Mouse (Mus musculus) left cerebral cortex, postnatal 25 days (tissue): ENCODE measurements at regions not wholly inside any gene's neighbourhood (a gene's known extent, or its start where the extent isn't known, plus 50 kb on each side); places are given as distances from the start of the nearest gene placed in this dataset.

Experiments used
- DNase-seq, 2 experiments: peaks; one replicate each; pipeline ENCODE4 v3.0.0; 2022; ENCODE audit warnings: low spot score in 2 of 2, mixed read lengths in 1 of 2
- intact Hi-C: fragments of 180-260 bp; cut with DNase I; formaldehyde crosslinking; loops from one replicate; pipeline ENCODE4 v1.15.1; 2025

GRCm38 (mm10) chr2:148107607-148108115, 60.9 kb upstream of the Foxa2 start:
- no peak for DNase-seq
- intact Hi-C loops = no loop called here

GRCm38 (mm10) chr2:148110149-148110548, 63.4 kb upstream of the Foxa2 start:
- DNase-seq = no peak
- intact Hi-C loops = no loop called here

GRCm38 (mm10) chr2:148111889-148112288, 65.1 kb upstream of the Foxa2 start:
- peak; percentile 27 to 29 for DNase-seq
- intact Hi-C loops = loop anchor here (1.0 kb wide), 1 partner anchor 304 kb away; no protein-coding TSS in a partner anchor

- DNase-seq = no peak
- intact Hi-C loops = no loop called here
These were observed 66.4 kb upstream of the Foxa2 start for GRCm38 (mm10) chr2:148113184-148113583.

- DNase-seq = no peak
- intact Hi-C loops = no loop called here
These were observed 67.8 kb upstream of the Foxa2 start for GRCm38 (mm10) chr2:148114600-148114999.

- intact Hi-C loops = no loop called here
- DNase-seq = no peak
These were observed 69.4 kb upstream of the Foxa2 start for GRCm38 (mm10) chr2:148116033-148116790.

GRCm38 (mm10) chr2:148117420-148117819, 70.7 kb upstream of the Foxa2 start:
- intact Hi-C loops = no loop called here

GRCm38 (mm10) chr2:148121885-148122876, 75.4 kb upstream of the Foxa2 start:
- intact Hi-C loops = loop anchor here (2.0 to 5.0 kb wide), 4 partner anchors 285 to 533 kb away; partner anchors contain the start of gene Thbd
- peak; percentile 61 to 75 for DNase-seq

More at GRCm38 (mm10) chr2:148117420-148117819, 70.7 kb upstream of the Foxa2 start:
- no peak for DNase-seq

- intact Hi-C loops = loop anchor here (2.0 to 5.0 kb wide), 4 partner anchors 284 to 531 kb away; partner anchors contain the start of gene Thbd
- DNase-seq = no peak
These were observed 77.0 kb upstream of the Foxa2 start for GRCm38 (mm10) chr2:148123780-148124179.

GRCm38 (mm10) chr2:148133811-148134210, 87.0 kb upstream of the Foxa2 start:
- intact Hi-C loops = no loop called here
- DNase-seq = no peak

- intact Hi-C loops = no loop called here
- peak in 1 of 2 experiments; percentile 76 for DNase-seq
These were observed 95.2 kb upstream of the Foxa2 start for GRCm38 (mm10) chr2:148141936-148142335.

- no peak for DNase-seq
- intact Hi-C loops = no loop called here
These were observed 98.0 kb upstream of the Foxa2 start for GRCm38 (mm10) chr2:148144816-148145215.

GRCm38 (mm10) chr2:148148272-148148671, 101.5 kb upstream of the Foxa2 start:
- intact Hi-C loops = no loop called here
- DNase-seq = no peak

- intact Hi-C loops = no loop called here
- DNase-seq = no peak
These were observed 102.7 kb upstream of the Foxa2 start for GRCm38 (mm10) chr2:148149426-148149825.

- DNase-seq = no peak
- intact Hi-C loops = no loop called here
These were observed 106.9 kb upstream of the Foxa2 start for GRCm38 (mm10) chr2:148153513-148154271.

GRCm38 (mm10) chr2:148156122-148156521, 109.4 kb upstream of the Foxa2 start:
- peak in 1 of 2 experiments; percentile 63 for DNase-seq
- intact Hi-C loops = no loop called here

- intact Hi-C loops = no loop called here
These were observed 112.3 kb upstream of the Foxa2 start for GRCm38 (mm10) chr2:148159028-148159600.

GRCm38 (mm10) chr2:148160997-148161396, 114.2 kb upstream of the Foxa2 start:
- intact Hi-C loops = loop anchor here (5.0 kb wide), 1 partner anchor 46 kb away; no protein-coding TSS in a partner anchor

More at GRCm38 (mm10) chr2:148159028-148159600, 112.3 kb upstream of the Foxa2 start:
- DNase-seq = peak in 1 of 2 experiments; percentile 24

GRCm38 (mm10) chr2:148161966-148162365, 115.2 kb upstream of the Foxa2 start:
- intact Hi-C loops = loop anchor here (5.0 kb wide), 1 partner anchor 45 kb away; no protein-coding TSS in a partner anchor
- DNase-seq = peak; percentile 14 to 88

More at GRCm38 (mm10) chr2:148160997-148161396, 114.2 kb upstream of the Foxa2 start:
- peak in 1 of 2 experiments; percentile 75 for DNase-seq
